Mouse (Mus musculus) kidney, adult 2 months (tissue): Measurements from ENCODE around the gene 5730596B20Rik. TPM values are rescaled to one million over a fixed set of nuclear protein-coding genes. Genes with fewer than 3 reads are reported as not detected.

Experiments used
- DNase-seq: peaks from one replicate; pipeline ENCODE4 v3.0.0; 2021
- H3K27ac ChIP-seq: fragments of 200-500 bp; 2 replicates; pipeline ENCODE4 v1.5.1; 2012; ENCODE audit warnings: low read depth, low read length, control low read depth, inconsistent platforms; ENCODE audit not compliant: insufficient read depth
- H3K27me3 ChIP-seq: fragments of 200-500 bp; replicated peaks from 2 replicates; pipeline ENCODE4 v1.6.1; 2012; ENCODE audit warnings: mild to moderate bottlenecking, moderate library complexity, low read length, inconsistent platforms; ENCODE audit not compliant: control insufficient read depth, insufficient read depth
- H3K36me3 ChIP-seq: fragments of 200-500 bp; 2 replicates; pipeline ENCODE4 v1.6.1; 2012; ENCODE audit warnings: mild to moderate bottlenecking, moderate library complexity, low read length, inconsistent platforms; ENCODE audit not compliant: control insufficient read depth, insufficient read depth
- H3K4me1 ChIP-seq: fragments of 200-500 bp; 2 replicates; pipeline ENCODE4 v1.6.1; 2011; ENCODE audit warnings: low read length; ENCODE audit not compliant: control insufficient read depth, insufficient read depth
- H3K4me3 ChIP-seq: fragments of 200-500 bp; 2 replicates; pipeline ENCODE4 v1.5.1; 2011; ENCODE audit warnings: mild to moderate bottlenecking, low read depth, low read length, control low read depth; ENCODE audit not compliant: insufficient read depth
- CTCF ChIP-seq: fragments of 200-500 bp; conservative IDR thresholded peaks from 2 replicates; pipeline ENCODE4 v1.5.1; 2011; ENCODE audit warnings: low read depth, mild to moderate bottlenecking, control low read depth, low read length, moderate library complexity, mixed read lengths; ENCODE audit not compliant: insufficient read depth, insufficient read length
- POLR2A ChIP-seq: fragments of 200-500 bp; IDR thresholded peaks from one replicate; pipeline ENCODE4 v1.6.1; 2011; ENCODE audit warnings: low read depth, low read length, control low read depth
- WGBS: fragments of 180-500 bp; shearing (Covaris S2); methylation state at CpG from one replicate; pipeline ENCODE4 v1.1.7; 2018; 5-methylcytosine and 5-hydroxymethylcytosine counted together
- polyA plus RNA-seq: library from polyadenylated mRNA; depleted of rRNA; stranded (reverse); fragments of >200 nt; gene quantifications from 2 replicates; pipeline ENCODE4 v1.2.3, GENCODE M21; 2012

Gene 5730596B20Rik
- polyA plus RNA-seq, 1 experiment, result 0.19 TPM

- 21% methylated on average over 1 of the region's 1 CpGs for WGBS
- no peak for DNase-seq
- Histone ChIP-seq H3K27ac (peak overlapping the region; percentile 66), H3K4me1 (peaks cover 42% of the 10 kb centered on the region), H3K36me3 (no peaks in the 10 kb centered on the region), H3K4me3 (no peak overlapping the region), H3K27me3 (no peaks in the 10 kb centered on the region)
- TF ChIP-seq CTCF (no peak), POLR2A (no peak)
Measured at GRCm38 (mm10) chr6:52182793-52183192, 5.5 kb downstream of the 5730596B20Rik start.

GRCm38 (mm10) chr6:52183311-52184080 is 6.2 kb downstream of the 5730596B20Rik start:
- H3K4me1 ChIP-seq, result peaks cover 38% of the 10 kb centered on the region
- WGBS, result 38% methylated on average over 10 of the region's 10 CpGs
- no peaks in the 10 kb centered on the region for H3K27me3 ChIP-seq
- no peaks in the 10 kb centered on the region for H3K36me3 ChIP-seq
- no peak overlapping the region for H3K4me3 ChIP-seq
- TF ChIP-seq CTCF, result no peak
- TF ChIP-seq POLR2A, result no peak
- H3K27ac ChIP-seq, result peak overlapping the region; percentile 67
- peak; percentile 92 for DNase-seq

- Histone ChIP-seq H3K36me3 (no peaks in the 10 kb centered on the region), H3K27me3 (no peaks in the 10 kb centered on the region), H3K4me3 (no peak overlapping the region), H3K27ac (no peak overlapping the region), H3K4me1 (peaks cover 35% of the 10 kb centered on the region)
- no peak for TF ChIP-seq POLR2A
- TF ChIP-seq CTCF, result no peak
- DNase-seq, result peak; percentile 47
- WGBS, result 42% methylated on average over 6 of the region's 6 CpGs
Measured at GRCm38 (mm10) chr6:52184668-52185067, 7.4 kb downstream of the 5730596B20Rik start.

GRCm38 (mm10) chr6:52185222-52185621 is 7.9 kb downstream of the 5730596B20Rik start:
- Histone ChIP-seq H3K4me3 (no peak overlapping the region), H3K27ac (no peak overlapping the region), H3K27me3 (no peaks in the 10 kb centered on the region), H3K36me3 (no peaks in the 10 kb centered on the region), H3K4me1 (peaks cover 37% of the 10 kb centered on the region)
- no peak for TF ChIP-seq CTCF
- no peak for TF ChIP-seq POLR2A
- peak; percentile 72 for DNase-seq
- WGBS, result 16% methylated on average over 19 of the region's 19 CpGs

GRCm38 (mm10) chr6:52185834-52186233 is 8.5 kb downstream of the 5730596B20Rik start:
- no peaks in the 10 kb centered on the region for H3K36me3 ChIP-seq
- no peak overlapping the region for H3K4me3 ChIP-seq
- WGBS, result 31% methylated on average over 3 of the region's 3 CpGs
- H3K4me1 ChIP-seq, result peaks cover 41% of the 10 kb centered on the region
- peak; percentile 56 for DNase-seq
- H3K27ac ChIP-seq, result no peak overlapping the region
- H3K27me3 ChIP-seq, result no peaks in the 10 kb centered on the region
- TF ChIP-seq POLR2A (no peak), CTCF (no peak)

GRCm38 (mm10) chr6:52186500-52186899 is 9.2 kb downstream of the 5730596B20Rik start:
- Histone ChIP-seq H3K36me3 (no peaks in the 10 kb centered on the region), H3K4me1 (peaks cover 36% of the 10 kb centered on the region), H3K27ac (no peak overlapping the region), H3K27me3 (no peaks in the 10 kb centered on the region), H3K4me3 (no peak overlapping the region)
- 60% methylated on average over 1 of the region's 1 CpGs for WGBS
- DNase-seq, result peak; percentile 25
- no peak for TF ChIP-seq CTCF
- no peak for TF ChIP-seq POLR2A

DNA sequence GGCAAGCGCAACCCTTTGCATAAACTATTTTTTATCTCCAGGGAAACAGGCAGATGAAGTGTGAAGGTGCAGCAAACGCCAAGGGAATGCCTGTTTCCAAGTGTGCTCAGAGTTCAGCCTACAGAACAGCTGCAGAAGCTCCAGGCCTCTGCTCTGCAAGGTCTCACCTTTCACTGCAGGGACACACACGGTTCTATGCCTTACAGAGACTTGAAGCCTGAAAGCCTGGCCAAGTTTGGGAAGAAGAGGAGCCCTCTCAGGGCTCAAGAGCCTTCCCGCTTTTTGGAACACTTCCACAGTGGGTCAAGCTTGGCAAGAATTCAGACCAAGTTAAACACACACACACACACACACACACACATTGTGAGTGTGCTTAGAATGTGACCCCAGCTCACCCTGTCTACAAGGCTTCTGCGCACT is 11.9 kb downstream of the 5730596B20Rik start:
- DNase-seq, result peak; percentile 60
- Histone ChIP-seq H3K27ac (0 out of 2 replicates have a peak overlapping the region, but pooled peaks have one; percentile 1), H3K4me3 (no peak overlapping the region), H3K27me3 (no peaks in the 10 kb centered on the region), H3K4me1 (peaks cover 35% of the 10 kb centered on the region), H3K36me3 (no peaks in the 10 kb centered on the region)
- WGBS, result 25% methylated on average over 5 of the region's 5 CpGs
- TF ChIP-seq CTCF, result no peak
- TF ChIP-seq POLR2A, result no peak

- DNase-seq, result peak; percentile 64
- 41% methylated on average over 8 of the region's 8 CpGs for WGBS
- Histone ChIP-seq H3K36me3 (no peaks in the 10 kb centered on the region), H3K27ac (peak overlapping the region; percentile 19), H3K27me3 (no peaks in the 10 kb centered on the region), H3K4me3 (no peak overlapping the region), H3K4me1 (peaks cover 31% of the 10 kb centered on the region)
- TF ChIP-seq POLR2A, result no peak
- TF ChIP-seq CTCF, result no peak
Measured at GRCm38 (mm10) chr6:52189909-52190308, 12.6 kb downstream of the 5730596B20Rik start.
